Mouse (Mus musculus): ENCODE data around the gene Drg2. TPM values are rescaled to one million over a fixed set of nuclear protein-coding genes. Genes with fewer than 3 reads are reported as not detected.

Drg2 gene
- polyA plus RNA-seq (2012; ENCODE audit: insufficient read depth, insufficient read length, missing spikeins) = 27.7 and 30.8 TPM in 2 replicates

- TF ChIP-seq POLR2A (IDR thresholded peaks at IDR 0.05; ENCODE audit: borderline replicate concordance, low read depth, low read length) = no peak
- no peak for TF ChIP-seq CTCF (IDR thresholded peaks at IDR 0.05; ENCODE audit: low read depth, low read length)
- Histone ChIP-seq H3K4me1 (ENCODE audit: control insufficient read depth, insufficient read depth, low read length) (peaks cover 5% of the 10 kb centered on the region; the same call in 1 of the 2 replicates), H3K4me3 (ENCODE audit: insufficient read depth, low read length) (peak within 1 kb of the TSS; percentile 80), H3K27ac (ENCODE audit: insufficient read depth, low read depth, low read length) (peak within 1 kb of the TSS; percentile 50)
These were observed at the start of gene Drg2 for GRCm38 (mm10) chr11:60454080-60454744. Drg2 (plus strand) TSS chr11:60454591.

- no peak for TF ChIP-seq POLR2A (IDR thresholded peaks at IDR 0.05; ENCODE audit: borderline replicate concordance, low read depth, low read length)
- TF ChIP-seq CTCF (IDR thresholded peaks at IDR 0.05; ENCODE audit: low read depth, low read length) = no peak
- Histone ChIP-seq H3K4me1 (ENCODE audit: control insufficient read depth, insufficient read depth, low read length) (no peaks in the 10 kb centered on the region), H3K27ac (ENCODE audit: insufficient read depth, low read depth, low read length) (no peak overlapping the region), H3K4me3 (ENCODE audit: insufficient read depth, low read length) (no peak overlapping the region)
These were observed 47.8 kb upstream of the Drg2 start for GRCm38 (mm10) chr11:60406606-60407005.

GRCm38 (mm10) chr11:60412173-60412572, 42.2 kb upstream of the Drg2 start:
- Histone ChIP-seq H3K4me3 (ENCODE audit: insufficient read depth, low read length) (no peak overlapping the region), H3K4me1 (ENCODE audit: control insufficient read depth, insufficient read depth, low read length) (peaks cover 12% of the 10 kb centered on the region), H3K27ac (ENCODE audit: insufficient read depth, low read depth, low read length) (no peak overlapping the region)
- no peak for TF ChIP-seq CTCF (IDR thresholded peaks at IDR 0.05; ENCODE audit: low read depth, low read length)
- TF ChIP-seq POLR2A (IDR thresholded peaks at IDR 0.05; ENCODE audit: borderline replicate concordance, low read depth, low read length) = no peak

- H3K27ac ChIP-seq (ENCODE audit: insufficient read depth, low read depth, low read length) = no peak overlapping the region
- TF ChIP-seq CTCF (IDR thresholded peaks at IDR 0.05; ENCODE audit: low read depth, low read length) = no peak
- TF ChIP-seq POLR2A (IDR thresholded peaks at IDR 0.05; ENCODE audit: borderline replicate concordance, low read depth, low read length) = no peak
- no peak overlapping the region for H3K4me3 ChIP-seq (ENCODE audit: insufficient read depth, low read length)
- H3K4me1 ChIP-seq (ENCODE audit: control insufficient read depth, insufficient read depth, low read length) = peaks cover 12% of the 10 kb centered on the region
These were observed 41.5 kb upstream of the Drg2 start for GRCm38 (mm10) chr11:60412921-60413320.

- TF ChIP-seq POLR2A (IDR thresholded peaks at IDR 0.05; ENCODE audit: borderline replicate concordance, low read depth, low read length) = no peak
- TF ChIP-seq CTCF (IDR thresholded peaks at IDR 0.05; ENCODE audit: low read depth, low read length) = no peak
- H3K4me3 ChIP-seq (ENCODE audit: insufficient read depth, low read length) = peak overlapping the region; percentile 73
- peaks cover 20% of the 10 kb centered on the region for H3K4me1 ChIP-seq (ENCODE audit: control insufficient read depth, insufficient read depth, low read length)
- no peak overlapping the region for H3K27ac ChIP-seq (ENCODE audit: insufficient read depth, low read depth, low read length)
These were observed 37.8 kb upstream of the Drg2 start for GRCm38 (mm10) chr11:60416590-60416962.

- peak within 1 kb of the TSS; percentile 81 for H3K4me3 ChIP-seq (ENCODE audit: insufficient read depth, low read length)
- TF ChIP-seq POLR2A (IDR thresholded peaks at IDR 0.05; ENCODE audit: borderline replicate concordance, low read depth, low read length) (no peak), CTCF (IDR thresholded peaks at IDR 0.05; ENCODE audit: low read depth, low read length) (no peak)
- peak within 1 kb of the TSS; percentile 52 for H3K27ac ChIP-seq (ENCODE audit: insufficient read depth, low read depth, low read length)
- peaks cover 20% of the 10 kb centered on the region for H3K4me1 ChIP-seq (ENCODE audit: control insufficient read depth, insufficient read depth, low read length)
These were observed 37.3 kb upstream of the Drg2 start, which contains the start of gene Gid4 for GRCm38 (mm10) chr11:60416963-60417716. Gid4 (plus strand) TSS chr11:60417145.

- no peak for TF ChIP-seq CTCF (IDR thresholded peaks at IDR 0.05; ENCODE audit: low read depth, low read length)
- no peak for TF ChIP-seq POLR2A (IDR thresholded peaks at IDR 0.05; ENCODE audit: borderline replicate concordance, low read depth, low read length)
- peak within 1 kb of the TSS; percentile 52 for H3K27ac ChIP-seq (ENCODE audit: insufficient read depth, low read depth, low read length)
- H3K4me3 ChIP-seq (ENCODE audit: insufficient read depth, low read length) = peak within 1 kb of the TSS; percentile 81
- peaks cover 20% of the 10 kb centered on the region for H3K4me1 ChIP-seq (ENCODE audit: control insufficient read depth, insufficient read depth, low read length)
These were observed 36.5 kb upstream of the Drg2 start, which contains the start of gene Atpaf2 for GRCm38 (mm10) chr11:60417717-60418472. Atpaf2 (minus strand) TSS chr11:60418457.

- Histone ChIP-seq H3K27ac (ENCODE audit: insufficient read depth, low read depth, low read length) (no peak overlapping the region), H3K4me3 (ENCODE audit: insufficient read depth, low read length) (peak overlapping the region; percentile 81), H3K4me1 (ENCODE audit: control insufficient read depth, insufficient read depth, low read length) (peaks cover 20% of the 10 kb centered on the region)
- TF ChIP-seq POLR2A (IDR thresholded peaks at IDR 0.05; ENCODE audit: borderline replicate concordance, low read depth, low read length) (no peak), CTCF (IDR thresholded peaks at IDR 0.05; ENCODE audit: low read depth, low read length) (no peak)
These were observed 36.0 kb upstream of the Drg2 start for GRCm38 (mm10) chr11:60418473-60418803.

GRCm38 (mm10) chr11:60422046-60422668, 32.2 kb upstream of the Drg2 start:
- TF ChIP-seq POLR2A (IDR thresholded peaks at IDR 0.05; ENCODE audit: borderline replicate concordance, low read depth, low read length) = no peak
- no peak for TF ChIP-seq CTCF (IDR thresholded peaks at IDR 0.05; ENCODE audit: low read depth, low read length)
- H3K4me3 ChIP-seq (ENCODE audit: insufficient read depth, low read length) = no peak overlapping the region
- no peak overlapping the region for H3K27ac ChIP-seq (ENCODE audit: insufficient read depth, low read depth, low read length)
- peaks cover 8% of the 10 kb centered on the region for H3K4me1 ChIP-seq (ENCODE audit: control insufficient read depth, insufficient read depth, low read length)
